Comparison of ENCODE assay signal across 21 mouse cellular contexts in the genomic region with DNA sequence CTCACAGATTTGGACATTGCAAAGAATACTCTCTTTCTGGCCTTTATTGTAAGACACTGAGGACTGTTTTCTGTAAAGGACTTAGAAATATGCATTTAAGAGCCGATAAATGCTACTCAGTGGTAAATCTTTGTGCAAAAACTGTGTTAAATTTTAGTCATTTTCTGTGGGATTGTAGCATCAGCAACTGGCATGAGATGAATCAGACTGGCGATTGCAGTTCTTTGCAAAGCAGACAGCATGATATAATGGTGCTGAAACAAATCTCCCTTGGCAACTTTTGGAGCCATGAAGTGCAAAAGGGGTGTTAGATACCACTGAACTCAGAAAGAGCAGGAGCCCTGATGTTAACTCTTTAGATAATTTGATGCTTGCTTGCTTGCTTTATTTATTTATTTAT.
A peak's percentile ranks its signal among the peaks of the same experiment; 100 is the strongest.
DNase-seq lines count a peak whose midpoint lies in the region; ATAC-seq and TF ChIP-seq lines count a peak whose summit lies in the region.
"Had no signal": no experiment of that assay in that cellular context is flagged by ENCODE, and none has a peak within 500 bp of the region (broad histone marks: within the 10 kb centered on the region; RNA-seq: fewer than 3 reads in every experiment).

No protein-coding gene starts in this region.

- ATAC-seq in forebrain, embryonic 14.5 days: no peak
- no peak for ATAC-seq in forebrain, embryonic 16.5 days
- no peak for ATAC-seq in hindbrain, postnatal 0 days
- no peak for ATAC-seq in hindbrain, embryonic 16.5 days
- no peak for ATAC-seq in lung, embryonic 14.5 days (ENCODE audit: insufficient read depth)
- ATAC-seq: CD4-positive, CD25-positive, alpha-beta regulatory T cell, adult 4 months had no signal

- no peak for TF ChIP-seq CTCF in hindbrain, postnatal 0 days (IDR thresholded peaks at IDR 0.05; ENCODE audit: low read depth)
- TF ChIP-seq CTCF in lung, embryonic 14.5 days (IDR thresholded peaks at IDR 0.05; ENCODE audit: low read depth): no peak
- no peak for TF ChIP-seq CTCF in lung, adult 2 months (IDR thresholded peaks at IDR 0.05; ENCODE audit: insufficient read depth, low read length)

- DNase-seq in forebrain, embryonic 14.5 days (ENCODE audit: low spot score): peak; percentile 4
- peak; percentile 18 for DNase-seq in hindbrain, postnatal 0 days (ENCODE audit: low spot score)
- DNase-seq in lung, embryonic 14.5 days: peak; percentile 11
- DNase-seq in lung, adult 2 months: no peak
- DNase-seq in right cerebral cortex, adult 2 months (ENCODE audit: low spot score in 2 of 2): peak; percentile 9 to 17
- no peak for DNase-seq in right cerebral cortex, postnatal 10 days (ENCODE audit: low spot score in 2 of 2)
- DNase-seq: adrenal gland, adult 8-10 months; adrenal gland, postnatal 36 days; B cell, adult 2 months; cerebellum, adult 11-12 months; cerebellum, adult 9-10 months; cerebellum, postnatal 25 days; gastrocnemius, postnatal 14 days; heart, postnatal 4 days had no signal

- TF ChIP-seq POLR2A in lung, adult 2 months (IDR thresholded peaks at IDR 0.05; ENCODE audit: borderline replicate concordance, extremely low read depth, low read depth, low read length): no peak

- H3K4me1 ChIP-seq in forebrain, embryonic 14.5 days (ENCODE audit: control insufficient read depth, insufficient read depth, low read length): no peaks in the 10 kb centered on the region
- H3K4me1 ChIP-seq in forebrain, embryonic 16.5 days (replicated peaks; ENCODE audit: control insufficient read depth, insufficient read depth, low read length): no peaks in the 10 kb centered on the region
- no peaks in the 10 kb centered on the region for H3K4me1 ChIP-seq in hindbrain, postnatal 0 days (ENCODE audit: insufficient read depth, low read length)
- no peaks in the 10 kb centered on the region for H3K4me1 ChIP-seq in hindbrain, embryonic 16.5 days (ENCODE audit: control insufficient read depth, insufficient read depth, low read depth, low read length)
- H3K4me1 ChIP-seq in lung, embryonic 14.5 days (ENCODE audit: insufficient read depth): no peaks in the 10 kb centered on the region
- H3K4me1 ChIP-seq in lung, adult 2 months (ENCODE audit: control insufficient read depth, insufficient read depth, low read length): no peaks in the 10 kb centered on the region
- H3K4me1 ChIP-seq: embryonic facial prominence, embryonic 12.5 days; heart, embryonic 13.5 days; hindbrain, embryonic 12.5 days had no signal

- no peak overlapping the region for H3K27ac ChIP-seq in forebrain, embryonic 14.5 days (ENCODE audit: low read depth, low read length)
- no peak overlapping the region for H3K27ac ChIP-seq in forebrain, embryonic 16.5 days (ENCODE audit: low read length)
- no peak overlapping the region for H3K27ac ChIP-seq in hindbrain, postnatal 0 days
- no peak overlapping the region for H3K27ac ChIP-seq in hindbrain, embryonic 16.5 days (ENCODE audit: low read depth, low read length)
- no peak overlapping the region for H3K27ac ChIP-seq in lung, embryonic 14.5 days (ENCODE audit: low read depth)
- H3K27ac ChIP-seq: embryonic facial prominence, embryonic 12.5 days; heart, embryonic 13.5 days; hindbrain, embryonic 12.5 days had no signal

- H3K36me3 ChIP-seq in forebrain, embryonic 14.5 days (ENCODE audit: control insufficient read depth, insufficient read depth, low read length): no peaks in the 10 kb centered on the region
- no peaks in the 10 kb centered on the region for H3K36me3 ChIP-seq in forebrain, embryonic 16.5 days (ENCODE audit: control insufficient read depth, insufficient read depth)
- H3K36me3 ChIP-seq in hindbrain, postnatal 0 days (ENCODE audit: insufficient read depth, low read length): no peaks in the 10 kb centered on the region
- no peaks in the 10 kb centered on the region for H3K36me3 ChIP-seq in hindbrain, embryonic 16.5 days (ENCODE audit: control insufficient read depth, insufficient read depth, low read length)
- no peaks in the 10 kb centered on the region for H3K36me3 ChIP-seq in lung, embryonic 14.5 days (ENCODE audit: insufficient read depth)
- H3K36me3 ChIP-seq: embryonic facial prominence, embryonic 12.5 days; G1E; heart, embryonic 13.5 days; hindbrain, embryonic 12.5 days had no signal

- H3K4me2 ChIP-seq in forebrain, embryonic 14.5 days (ENCODE audit: low read length): no peak overlapping the region
- H3K4me2 ChIP-seq in forebrain, embryonic 16.5 days (ENCODE audit: low read length): no peak overlapping the region
- no peak overlapping the region for H3K4me2 ChIP-seq in hindbrain, postnatal 0 days (ENCODE audit: low read depth, low read length)
- no peak overlapping the region for H3K4me2 ChIP-seq in hindbrain, embryonic 16.5 days (ENCODE audit: low read length)
- no peak overlapping the region for H3K4me2 ChIP-seq in lung, embryonic 14.5 days
- H3K4me2 ChIP-seq: embryonic facial prominence, embryonic 12.5 days; heart, embryonic 13.5 days; hindbrain, embryonic 12.5 days had no signal

- WGBS in forebrain, embryonic 14.5 days: 81% methylated on average over 2 of the region's 2 CpGs
- 79% methylated on average over 2 of the region's 2 CpGs for WGBS in forebrain, embryonic 16.5 days
- 72% methylated on average over 2 of the region's 2 CpGs for WGBS in hindbrain, postnatal 0 days
- 87% methylated on average over 2 of the region's 2 CpGs for WGBS in hindbrain, embryonic 16.5 days
- WGBS in lung, embryonic 14.5 days: 73% methylated on average over 2 of the region's 2 CpGs
- 66% methylated on average over 2 of the region's 2 CpGs for WGBS in lung, adult 2 months

- no peaks in the 10 kb centered on the region for H3K27me3 ChIP-seq in forebrain, embryonic 14.5 days (replicated peaks; ENCODE audit: control insufficient read depth, insufficient read depth, low read length)
- H3K27me3 ChIP-seq in forebrain, embryonic 16.5 days (replicated peaks; ENCODE audit: control insufficient read depth, insufficient read depth, low read length): no peaks in the 10 kb centered on the region
- H3K27me3 ChIP-seq in hindbrain, postnatal 0 days (ENCODE audit: insufficient read depth, low read length): no peaks in the 10 kb centered on the region
- no peaks in the 10 kb centered on the region for H3K27me3 ChIP-seq in hindbrain, embryonic 16.5 days (replicated peaks; ENCODE audit: control insufficient read depth, insufficient read depth, low read length)
- no peaks in the 10 kb centered on the region for H3K27me3 ChIP-seq in lung, embryonic 14.5 days (ENCODE audit: insufficient read depth, low read length)
- H3K27me3 ChIP-seq: embryonic facial prominence, embryonic 12.5 days; heart, embryonic 13.5 days; hindbrain, embryonic 12.5 days had no signal

- H3K4me3 ChIP-seq in forebrain, embryonic 14.5 days (ENCODE audit: low read depth, low read length): no peak overlapping the region
- no peak overlapping the region for H3K4me3 ChIP-seq in forebrain, embryonic 16.5 days (replicated peaks; ENCODE audit: low read length)
- no peak overlapping the region for H3K4me3 ChIP-seq in hindbrain, postnatal 0 days (ENCODE audit: low read length)
- no peak overlapping the region for H3K4me3 ChIP-seq in hindbrain, embryonic 16.5 days (ENCODE audit: low read length)
- H3K4me3 ChIP-seq in lung, embryonic 14.5 days (ENCODE audit: low read depth, low read length): no peak overlapping the region
- H3K4me3 ChIP-seq in lung, adult 2 months (replicated peaks; ENCODE audit: extremely low read depth, low read depth, low read length): no peak overlapping the region
- H3K4me3 ChIP-seq: embryonic facial prominence, embryonic 12.5 days; heart, embryonic 13.5 days; hindbrain, embryonic 12.5 days had no signal

- H3K9me3 ChIP-seq in forebrain, embryonic 14.5 days (replicated peaks; ENCODE audit: control insufficient read depth, low read length): no peaks in the 10 kb centered on the region
- no peaks in the 10 kb centered on the region for H3K9me3 ChIP-seq in forebrain, embryonic 16.5 days (ENCODE audit: control insufficient read depth, low read length)
- no peaks in the 10 kb centered on the region for H3K9me3 ChIP-seq in hindbrain, postnatal 0 days (ENCODE audit: low read length)
- no peaks in the 10 kb centered on the region for H3K9me3 ChIP-seq in hindbrain, embryonic 16.5 days (ENCODE audit: control insufficient read depth, low read length)
- no peaks in the 10 kb centered on the region for H3K9me3 ChIP-seq in lung, embryonic 14.5 days (ENCODE audit: low read depth, low read length)
- H3K9me3 ChIP-seq: embryonic facial prominence, embryonic 12.5 days; heart, embryonic 13.5 days; hindbrain, embryonic 12.5 days had no signal

- H3K9ac ChIP-seq in forebrain, embryonic 14.5 days (ENCODE audit: low read length): no peak overlapping the region
- H3K9ac ChIP-seq in forebrain, embryonic 16.5 days (replicated peaks; ENCODE audit: low read depth, low read length): no peak overlapping the region
- H3K9ac ChIP-seq in hindbrain, postnatal 0 days (replicated peaks; ENCODE audit: low read length): no peak overlapping the region
- H3K9ac ChIP-seq in hindbrain, embryonic 16.5 days (ENCODE audit: low read depth, low read length): no peak overlapping the region
- no peak overlapping the region for H3K9ac ChIP-seq in lung, embryonic 14.5 days
- H3K9ac ChIP-seq: embryonic facial prominence, embryonic 12.5 days; heart, embryonic 13.5 days; hindbrain, embryonic 12.5 days had no signal

Comparison
In these comparisons a context has a peak if more than half of its experiments do, and no peak if none do; other contexts are left out.
1. DNase-seq: peak in forebrain, embryonic 14.5 days (single experiment), hindbrain, postnatal 0 days (single experiment), lung, embryonic 14.5 days (single experiment) and right cerebral cortex, adult 2 months (2 of 2); none in lung, adult 2 months (single experiment) and right cerebral cortex, postnatal 10 days (0 of 2).